Comparison of ENCODE assay signal across 17 mouse cellular contexts in genomic region chr17:35551881-35552414, GRCm38 (mm10). TPM values are rescaled to one million over a fixed set of nuclear protein-coding genes. Genes with fewer than 3 reads are reported as not detected.
A peak's percentile ranks its signal among the peaks of the same experiment; 100 is the strongest.
DNase-seq lines count a peak whose midpoint lies in the region; ATAC-seq and TF ChIP-seq lines count a peak whose summit lies in the region.
"Had no signal": no experiment of that assay in that cellular context is flagged by ENCODE, and none has a peak within 500 bp of the region (broad histone marks: within the 10 kb centered on the region; RNA-seq: fewer than 3 reads in every experiment).

Gene Cdsn (plus strand): TSS chr17:35552128.

- H3K4me2 ChIP-seq in forebrain, embryonic 16.5 days (ENCODE audit: low read length): no peak within 1 kb of the TSS
- H3K4me2 ChIP-seq: neural tube, embryonic 13.5 days had no signal

- H3K27ac ChIP-seq in forebrain, embryonic 16.5 days (ENCODE audit: low read length): no peak within 1 kb of the TSS
- H3K27ac ChIP-seq: liver, embryonic 14.5 days; neural tube, embryonic 13.5 days had no signal

- 76% methylated on average over 10 of the region's 10 CpGs for WGBS in forebrain, embryonic 16.5 days

- peaks cover 17% of the 10 kb centered on the region; the same call in 1 of the 2 replicates for H3K36me3 ChIP-seq in E14TG2a.4 (ENCODE audit: insufficient read depth, low read length)
- no peaks in the 10 kb centered on the region for H3K36me3 ChIP-seq in forebrain, embryonic 16.5 days (ENCODE audit: control insufficient read depth, insufficient read depth)
- H3K36me3 ChIP-seq: neural tube, embryonic 13.5 days had no signal

- no peak for ATAC-seq in forebrain, embryonic 16.5 days
- ATAC-seq: midbrain, embryonic 16.5 days had no signal

- intact Hi-C loops in heart, postnatal 10 days (cut with DNase I): no loop called here

- H3K9ac ChIP-seq in forebrain, embryonic 16.5 days (replicated peaks; ENCODE audit: low read depth, low read length): no peak within 1 kb of the TSS
- H3K9ac ChIP-seq: liver, embryonic 14.5 days; neural tube, embryonic 13.5 days had no signal

- peaks cover 76% of the 10 kb centered on the region for H3K4me1 ChIP-seq in E14TG2a.4 (replicated peaks; ENCODE audit: low read depth, low read length)
- H3K4me1 ChIP-seq in forebrain, embryonic 16.5 days (replicated peaks; ENCODE audit: control insufficient read depth, insufficient read depth, low read length): peaks cover 10% of the 10 kb centered on the region

- TF ChIP-seq CTCF in E14TG2a.4 (conservative IDR thresholded peaks at IDR 0.05; ENCODE audit: low read length): no peak

- no peaks in the 10 kb centered on the region for H3K9me3 ChIP-seq in E14TG2a.4 (ENCODE audit: low read length)
- no peaks in the 10 kb centered on the region for H3K9me3 ChIP-seq in forebrain, embryonic 16.5 days (ENCODE audit: control insufficient read depth, low read length)
- H3K9me3 ChIP-seq: neural tube, embryonic 13.5 days had no signal

- no peaks in the 10 kb centered on the region for H3K27me3 ChIP-seq in E14TG2a.4 (ENCODE audit: insufficient read depth, low read length)
- H3K27me3 ChIP-seq in forebrain, embryonic 16.5 days (replicated peaks; ENCODE audit: control insufficient read depth, insufficient read depth, low read length): no peaks in the 10 kb centered on the region
- H3K27me3 ChIP-seq: neural tube, embryonic 13.5 days had no signal

- DNase-seq in adrenal gland, postnatal 10 days: peak; percentile 64
- no peak for DNase-seq in adrenal gland, adult 18-20 months (ENCODE audit: low spot score in 2 of 2)
- DNase-seq in heart, postnatal 4 days: peak; percentile 10
- DNase-seq in heart, postnatal 10 days: no peak
- no peak for DNase-seq in gonadal fat pad, adult 2 months (ENCODE audit: low read depth)
- no peak for DNase-seq in cerebellum, adult 18-20 months
- DNase-seq: B cell, adult 2 months; cerebellum, adult 8-10 months; kidney, adult 8-10 months; lung, postnatal 4 days; retina, postnatal 1 day had no signal

- H3K4me3 ChIP-seq in E14TG2a.4 (replicated peaks; ENCODE audit: low read length): 0 out of 2 replicates have a peak within 1 kb of the TSS, but pooled peaks have one; percentile 17
- no peak within 1 kb of the TSS for H3K4me3 ChIP-seq in forebrain, embryonic 16.5 days (replicated peaks; ENCODE audit: low read length)
- H3K4me3 ChIP-seq: neural tube, embryonic 13.5 days had no signal

RNA-seq across cellular contexts. Expression of gene Cdsn, which starts in this region (rescaled TPM):
- under 1 TPM; 0.24 to 0.30 TPM for total RNA-seq in adrenal gland, postnatal 10 days (2021)
- 1 to 10 TPM in 1 of 2 experiments, under 1 TPM in 1; 0.10 to 7.1 TPM for total RNA-seq in adrenal gland, adult 18-20 months (2021)
- under 1 TPM; 0.16 to 0.26 TPM for total RNA-seq in heart, postnatal 4 days (2021)
- under 1 TPM; 0.14 to 0.15 TPM for total RNA-seq in heart, postnatal 10 days (2021)
- polyA plus RNA-seq in gonadal fat pad, adult 2 months (2012; rRNA removed): 37.0 and 43.5 TPM in 2 replicates
- not detected in 2 replicates for polyA plus RNA-seq in forebrain, embryonic 16.5 days (2015; fragmentation: Nextera tagmentation; extraction: Ambion mirVana)
- total RNA-seq: hematopoietic stem cell, adult 5-6 weeks had no signal
- polyA plus RNA-seq: liver, embryonic 14.5 days; neural tube, embryonic 13.5 days had no signal

Comparison
In these comparisons a context has a peak if more than half of its experiments do, and no peak if none do; other contexts are left out.
1. RNA of gene Cdsn (polyA plus RNA-seq): 37.0 to 43.5 TPM in gonadal fat pad, adult 2 months; not detected in forebrain, embryonic 16.5 days; every median in the first group is over 10 times any median in the second.
2. Peak in DNase-seq in adrenal gland, postnatal 10 days; RNA of the gene not detected or under 1 TPM.
3. Peak in DNase-seq in heart, postnatal 4 days; RNA of the gene not detected or under 1 TPM.